Mouse (Mus musculus): ENCODE measurements around the gene 2010111I01Rik.
"Not testable (repeated sequence)": the region's sequence is repeated elsewhere in the genome, so short reads cannot be mapped to it uniquely, and the experiment has no call there.

The 2010111I01Rik gene

DNA sequence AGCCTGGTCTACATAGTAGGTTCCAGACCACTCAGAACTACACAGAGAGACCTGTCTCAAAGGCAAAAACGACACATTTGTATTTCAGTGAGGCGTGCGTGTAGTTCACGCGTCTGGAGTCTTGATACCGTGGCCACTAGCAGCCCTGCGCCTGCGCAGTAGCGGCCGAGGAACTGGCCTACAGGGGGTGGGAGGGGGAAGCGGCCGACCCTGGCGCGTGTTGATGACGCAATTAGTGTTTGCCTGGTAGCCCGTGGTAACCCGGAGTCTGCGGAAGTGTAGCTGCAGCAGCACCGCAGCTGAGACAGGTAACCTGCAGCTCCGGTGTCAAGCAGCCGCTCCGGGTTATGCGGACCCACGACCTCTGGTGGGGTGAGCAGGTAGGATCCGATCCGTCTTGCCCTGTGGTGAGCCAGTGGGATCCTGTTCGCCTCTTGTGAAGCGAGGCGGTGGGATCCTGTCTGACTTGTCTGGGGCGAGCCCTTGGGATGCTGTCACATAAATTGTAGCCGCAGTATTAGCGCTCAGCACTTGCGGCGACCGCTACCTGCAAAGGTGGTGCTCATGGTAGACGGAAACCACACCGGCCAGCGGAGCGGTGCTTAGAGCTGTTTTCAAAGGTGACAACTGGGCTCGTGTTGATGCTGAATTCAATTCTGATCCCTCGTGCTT lies at the start of gene 2010111I01Rik:
Gene 2010111I01Rik (plus strand): TSS at position 254 of the 672 bp plus-strand sequence.
- DNase-seq, result peak; percentile 95

- no peak for DNase-seq
Measured at GRCm38 (mm10) chr13:62916675-62917074, 48.0 kb upstream of the 2010111I01Rik start.

DNA sequence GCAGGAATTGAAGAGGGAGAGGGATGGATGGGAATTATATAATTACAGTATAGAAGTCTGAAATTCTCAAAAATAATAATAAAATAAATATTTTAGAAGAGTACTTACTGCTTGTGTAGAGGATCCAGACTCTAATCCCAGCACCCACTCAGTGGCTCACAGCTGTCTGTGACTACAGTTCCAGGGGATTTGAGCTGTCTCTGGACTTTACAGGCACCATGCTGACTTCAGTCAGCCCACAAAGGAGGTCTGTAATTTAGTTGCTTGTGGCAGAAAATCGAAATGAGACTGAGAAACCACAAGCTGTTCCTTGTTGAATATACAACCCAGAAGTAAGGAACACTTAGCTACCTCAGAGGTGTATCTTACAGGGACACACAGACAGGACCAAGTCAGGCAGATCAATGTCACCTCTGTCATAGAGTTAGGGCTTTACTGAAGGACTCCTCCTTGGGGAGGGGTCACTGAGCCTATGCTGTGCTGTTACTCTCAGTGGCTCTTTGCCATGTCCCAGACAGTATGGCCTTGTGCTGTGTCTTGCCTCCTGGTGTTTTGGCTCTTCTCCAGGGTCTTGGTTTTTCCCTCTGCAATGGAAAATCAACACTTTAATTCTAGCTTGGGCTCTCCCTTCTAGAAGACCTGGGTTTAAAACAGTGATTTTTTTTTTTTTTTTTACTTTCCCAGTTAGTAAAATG lies 47.1 kb upstream of the 2010111I01Rik start:
- DNase-seq, result no peak

DNA sequence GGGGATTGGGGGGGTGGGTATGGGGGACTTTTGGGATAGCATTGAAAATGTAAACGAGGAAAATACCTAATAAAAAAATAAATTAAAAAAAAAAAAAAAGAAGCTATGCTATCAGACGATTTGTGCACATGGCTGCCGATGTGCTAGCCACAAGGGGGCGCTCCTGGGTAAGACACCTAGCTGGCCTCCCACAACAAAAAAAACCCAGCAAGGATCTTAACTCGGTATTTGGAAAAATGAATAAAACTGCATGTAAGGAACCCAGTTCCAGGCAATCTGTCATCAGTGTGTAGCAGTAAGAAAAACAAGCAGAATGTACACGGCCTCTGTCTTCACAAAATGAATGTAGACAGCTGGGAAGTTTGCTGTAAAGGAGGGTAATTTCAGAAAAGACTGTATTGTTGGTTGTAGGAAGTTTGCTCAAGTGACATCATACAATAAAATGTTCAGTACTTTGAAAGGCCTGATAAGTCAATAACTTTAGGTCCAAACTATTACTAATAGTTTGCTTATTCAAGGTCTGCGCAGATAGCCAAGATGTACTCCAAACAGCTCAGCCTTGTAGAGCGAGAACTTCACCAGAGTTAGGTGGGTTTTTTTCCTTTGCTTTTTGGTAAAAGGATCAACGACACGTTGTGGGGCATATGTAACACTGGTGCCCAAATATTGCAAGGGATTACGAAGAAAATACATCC lies 44.9 kb upstream of the 2010111I01Rik start:
- peak; percentile 32 for DNase-seq

DNA sequence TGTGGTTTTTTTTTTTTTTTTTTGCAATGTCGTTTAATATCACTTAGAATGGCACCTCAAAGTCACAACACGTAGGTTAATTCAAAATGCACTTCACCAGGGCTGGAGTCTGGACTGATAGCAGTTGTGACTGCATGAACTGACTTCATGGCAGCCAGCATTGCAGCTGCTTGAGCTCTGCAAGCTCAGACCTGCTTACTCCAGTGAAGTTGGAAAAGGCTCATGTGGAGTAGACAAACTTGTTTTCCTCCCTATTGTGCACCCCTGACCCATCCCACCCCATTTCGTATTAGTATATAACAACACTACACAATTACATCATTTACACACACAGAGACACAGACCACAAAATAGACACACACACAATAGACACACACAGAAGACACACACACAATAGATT lies 42.0 kb upstream of the 2010111I01Rik start:
- no peak for DNase-seq

DNA sequence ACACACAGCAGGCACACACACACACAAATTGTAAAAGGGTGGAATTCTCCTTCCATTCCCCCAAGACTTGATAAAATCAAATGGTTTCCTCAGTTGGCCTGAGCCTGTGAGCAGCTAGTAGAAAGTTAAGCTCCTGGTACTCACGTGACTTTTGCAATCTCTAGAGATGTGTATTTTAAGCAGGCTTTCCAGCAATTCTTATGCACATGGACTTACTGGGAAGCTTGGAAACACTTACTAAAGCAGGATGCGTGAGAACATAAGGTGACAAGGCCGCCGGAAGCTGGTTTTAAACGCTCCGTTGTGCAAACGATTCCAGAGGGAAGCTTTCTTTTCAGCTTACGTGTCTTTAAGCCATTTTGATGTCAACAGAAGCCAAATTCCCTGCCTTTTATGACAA lies 41.5 kb upstream of the 2010111I01Rik start:
- DNase-seq, result no peak

- DNase-seq, result peak; percentile 2
Measured at GRCm38 (mm10) chr13:62926479-62926878, 38.2 kb upstream of the 2010111I01Rik start.

GRCm38 (mm10) chr13:62927470-62927869 lies 37.2 kb upstream of the 2010111I01Rik start:
- no peak for DNase-seq

DNA sequence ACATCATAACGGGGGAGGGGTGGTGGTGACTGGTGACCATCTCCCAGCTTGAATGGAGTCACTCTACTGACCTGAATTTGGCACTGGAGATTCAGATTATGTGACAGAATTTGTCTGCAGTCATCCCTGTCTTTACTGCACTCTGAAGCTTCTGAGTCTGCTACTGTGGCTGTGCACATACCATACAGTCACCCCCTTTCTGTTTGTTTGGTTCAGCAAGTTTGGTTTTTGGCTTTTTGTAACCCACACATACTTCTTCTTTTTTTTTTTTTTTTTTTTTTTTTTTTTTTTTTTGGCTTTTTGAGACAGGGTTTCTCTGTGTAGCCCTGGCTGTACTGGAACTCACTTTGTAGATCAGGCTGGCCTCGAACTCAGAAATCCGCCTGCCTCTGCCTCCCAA lies 35.5 kb upstream of the 2010111I01Rik start:
- not testable (repeated sequence) for DNase-seq

GRCm38 (mm10) chr13:62929766-62930389 lies 34.8 kb upstream of the 2010111I01Rik start:
- no peak for DNase-seq

DNA sequence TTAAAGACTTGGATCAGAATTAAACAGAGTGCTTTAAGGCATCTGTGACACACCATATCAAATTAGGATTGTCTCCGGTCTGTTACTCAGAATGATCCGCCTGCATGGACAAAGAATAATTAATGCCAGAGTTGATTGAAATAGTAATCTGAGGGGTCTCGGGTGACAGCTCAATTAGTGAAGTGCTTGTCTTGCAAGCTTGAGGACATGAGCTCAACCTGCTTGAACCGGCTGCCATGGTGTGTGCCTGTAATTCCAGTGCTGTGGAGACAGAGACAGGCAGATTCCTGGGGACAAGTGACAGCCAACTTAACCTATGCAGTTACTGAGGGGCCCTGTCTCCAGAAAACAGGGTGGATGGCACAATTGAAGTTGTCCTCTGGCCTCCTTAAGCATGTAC lies 32.2 kb upstream of the 2010111I01Rik start:
- no peak for DNase-seq

DNA sequence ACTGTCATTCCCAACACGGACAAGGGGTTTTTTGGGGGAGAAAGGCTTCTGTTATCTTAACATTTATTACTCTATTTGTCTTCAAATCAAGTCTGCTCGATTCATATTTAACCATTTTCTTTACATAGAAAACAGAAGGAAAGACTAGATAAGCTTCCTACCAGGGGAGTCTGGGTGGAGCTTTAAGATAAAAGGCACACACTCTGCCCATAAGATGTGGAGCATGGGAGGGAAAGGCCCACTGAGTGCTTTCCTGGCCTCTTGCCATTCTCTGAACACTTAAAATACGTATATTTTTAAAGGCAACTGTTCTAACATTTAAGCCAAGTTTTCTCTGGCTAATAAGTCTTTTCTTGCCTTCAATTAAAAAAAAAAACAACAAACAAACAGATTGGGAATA lies 25.3 kb upstream of the 2010111I01Rik start:
- no peak for DNase-seq

DNA sequence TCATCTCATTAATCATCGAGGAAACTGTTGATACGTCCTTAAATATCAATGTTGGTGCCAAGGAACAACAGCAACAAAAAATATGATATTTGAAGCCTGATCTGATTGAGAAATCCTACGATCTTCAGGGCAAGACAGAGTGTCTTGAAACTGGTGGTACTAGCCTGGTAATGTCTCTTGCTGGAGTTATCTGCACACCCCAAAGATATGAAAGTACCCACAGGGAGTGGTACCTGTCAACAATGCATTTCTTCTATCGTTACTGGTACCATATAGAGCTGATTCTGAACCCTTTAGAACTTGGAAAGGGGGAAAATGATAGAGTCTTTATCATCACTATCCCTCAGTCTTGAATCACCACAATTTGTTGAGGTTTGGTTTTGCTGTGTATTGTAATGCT lies 24.9 kb upstream of the 2010111I01Rik start:
- DNase-seq, result no peak

DNA sequence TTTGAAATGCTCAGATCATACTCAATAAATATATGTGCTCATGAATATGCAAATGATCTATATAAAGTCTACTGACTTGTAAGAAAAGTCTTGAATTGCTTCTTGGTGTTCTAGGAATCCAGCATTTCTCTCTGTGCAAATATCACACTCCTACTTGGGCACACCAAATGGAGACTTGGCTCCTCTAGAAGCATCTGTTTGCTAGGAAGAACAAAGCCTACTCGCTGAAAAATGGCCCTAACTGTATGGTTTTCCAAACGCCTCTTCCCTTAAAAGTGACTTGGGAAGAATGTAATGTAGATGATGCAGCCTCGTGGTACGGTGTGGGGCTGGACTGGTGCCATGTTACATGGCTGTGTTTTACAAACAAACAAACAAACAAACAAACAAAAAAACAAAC lies 24.0 kb upstream of the 2010111I01Rik start:
- DNase-seq, result no peak

- DNase-seq, result no peak
Measured at GRCm38 (mm10) chr13:62941341-62942005, 23.2 kb upstream of the 2010111I01Rik start.

GRCm38 (mm10) chr13:62943274-62943830 lies 21.3 kb upstream of the 2010111I01Rik start:
- no peak for DNase-seq

DNA sequence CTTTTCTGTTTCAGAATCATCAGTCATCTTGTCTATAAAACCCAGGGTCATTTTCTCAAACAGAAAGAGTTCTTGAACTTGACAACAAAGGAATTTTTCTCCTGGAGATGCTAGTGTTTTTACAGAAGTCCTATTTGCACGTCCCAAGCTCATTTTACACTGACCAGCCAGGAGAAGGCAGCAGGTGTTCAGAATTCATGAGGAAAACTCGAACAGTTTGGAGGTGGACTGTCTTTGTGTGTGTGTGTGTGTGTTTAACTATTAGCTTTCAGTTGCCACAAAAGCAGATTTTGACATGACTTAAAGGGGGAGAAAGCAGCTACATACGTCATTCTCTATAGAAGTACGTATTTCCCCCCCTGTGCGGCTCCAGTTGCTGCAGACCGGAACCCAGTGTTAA lies 20.6 kb upstream of the 2010111I01Rik start:
- no peak for DNase-seq

- no peak for DNase-seq
Measured at GRCm38 (mm10) chr13:62949560-62950188, 15.0 kb upstream of the 2010111I01Rik start.

DNA sequence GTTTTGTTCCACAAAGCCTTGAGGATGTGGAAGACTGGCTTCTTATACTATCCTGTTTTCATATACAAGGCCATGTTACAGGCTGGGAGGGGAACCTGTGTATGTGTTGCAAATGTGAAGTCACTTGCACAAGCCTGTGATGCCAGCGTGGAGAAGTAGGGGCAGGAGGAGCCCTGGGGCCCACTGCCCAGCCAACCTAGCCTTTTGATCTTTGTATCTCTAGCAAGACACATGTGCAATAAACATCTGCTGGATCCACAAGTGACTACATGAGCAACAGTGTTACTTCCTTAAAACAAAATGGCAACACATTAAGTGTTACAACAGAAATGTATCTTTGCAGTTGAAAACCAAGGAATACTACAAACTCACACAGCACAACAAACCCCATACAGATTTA lies 13.1 kb upstream of the 2010111I01Rik start:
- DNase-seq, result no peak

GRCm38 (mm10) chr13:62952047-62952446 lies 12.6 kb upstream of the 2010111I01Rik start:
- DNase-seq, result no peak

GRCm38 (mm10) chr13:62952624-62953023 lies 12.1 kb upstream of the 2010111I01Rik start:
- no peak for DNase-seq

GRCm38 (mm10) chr13:62955997-62956396 lies 8.7 kb upstream of the 2010111I01Rik start:
- no peak for DNase-seq
